Mouse (Mus musculus): ENCODE data around the gene Spag6.

- TF ChIP-seq POLR2A (IDR thresholded peaks at IDR 0.05; ENCODE audit: low read depth, low read length) (no peak), CTCF (IDR thresholded peaks at IDR 0.05; ENCODE audit: extremely low read depth, insufficient read depth, insufficient read length, insufficient replicate concordance) (no peak)
These were observed 71.8 kb downstream of the Spag6 start for GRCm38 (mm10) chr2:18765481-18766249.
